Mouse (Mus musculus) A20 (cell line): ENCODE results near the gene Lhx3.

Source experiments
- DNase-seq: peaks from one replicate; pipeline ENCODE4 v3.0.0-alpha.2; 2011; ENCODE audit warnings: low read depth, low spot score

The Lhx3 gene

DNA sequence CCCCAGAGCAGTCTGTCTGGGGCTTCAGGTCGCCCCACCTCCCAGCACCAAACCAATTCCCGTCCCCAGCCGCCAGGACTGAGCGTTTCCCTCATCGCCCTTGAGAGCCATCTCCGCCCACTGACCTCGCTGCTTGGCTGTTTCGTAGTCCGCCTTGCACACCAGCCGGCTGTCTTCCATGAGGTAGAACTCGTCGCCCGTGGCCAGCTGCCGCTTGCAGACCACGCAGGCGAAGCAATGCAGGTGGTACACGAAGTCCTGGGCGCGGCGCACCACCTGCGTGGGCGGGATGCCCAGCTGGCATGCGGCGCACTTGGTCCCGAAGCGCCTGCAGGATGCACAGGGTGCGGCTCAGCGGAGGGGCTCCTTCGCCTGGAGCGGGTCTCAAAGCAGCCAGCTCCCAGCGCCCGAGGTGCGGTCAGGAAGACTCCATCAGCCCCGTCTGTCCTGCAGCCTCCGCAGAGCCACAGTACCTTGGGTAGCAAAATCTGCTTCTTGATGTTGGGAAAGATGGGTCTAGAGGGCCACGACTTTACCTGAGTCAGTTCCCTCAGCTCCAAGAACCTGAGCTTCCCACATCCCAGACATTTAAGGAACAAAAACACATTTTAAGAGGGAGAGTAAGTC lies 5.1 kb downstream of the Lhx3 start:
- no peak for DNase-seq

DNA sequence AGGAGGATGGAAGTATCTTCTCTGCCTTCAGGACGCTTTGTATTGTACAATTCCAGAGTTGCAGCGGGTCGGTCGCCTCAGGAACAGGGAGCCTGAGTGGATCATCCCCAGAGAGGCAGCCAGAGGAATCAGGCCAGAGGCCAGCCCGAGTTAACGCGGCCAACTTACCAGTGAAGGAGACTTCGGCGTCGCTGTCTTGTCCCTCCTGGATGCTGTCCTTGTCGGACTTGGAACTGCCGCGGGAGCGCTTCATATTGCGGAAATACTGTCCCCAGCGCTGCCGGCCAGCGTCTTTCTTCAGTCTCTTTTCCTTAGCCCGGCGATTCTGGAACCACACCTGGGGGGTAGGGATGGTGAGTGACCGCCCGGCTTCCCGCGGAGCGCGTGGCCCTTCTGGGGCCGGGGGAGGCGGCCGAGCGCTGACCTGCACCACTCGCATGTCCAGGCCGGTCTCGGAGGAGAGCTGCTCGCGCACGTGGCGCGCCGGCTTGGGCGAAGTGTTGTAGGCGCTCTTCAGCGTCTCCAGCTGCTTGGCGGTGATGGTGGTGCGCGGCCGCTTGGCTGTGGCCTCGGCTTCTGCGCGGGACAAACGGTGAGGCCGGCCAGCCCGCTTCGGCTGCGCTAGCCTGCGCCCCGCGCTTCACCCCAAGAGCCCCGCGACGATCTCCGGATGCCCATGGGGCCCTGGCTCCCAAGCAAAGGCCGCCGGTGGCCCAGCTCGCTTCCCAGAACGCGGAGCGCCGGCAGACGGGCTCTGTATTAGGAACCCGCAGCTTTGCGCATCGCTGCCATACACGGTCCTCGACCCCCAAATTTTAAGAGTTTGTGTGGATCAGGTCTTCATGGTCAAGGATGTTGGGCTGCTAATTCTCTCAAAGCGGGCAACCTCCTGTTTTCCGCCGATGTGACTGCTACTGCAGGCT lies 5.9 kb downstream of the Lhx3 start:
- DNase-seq, result no peak

DNA sequence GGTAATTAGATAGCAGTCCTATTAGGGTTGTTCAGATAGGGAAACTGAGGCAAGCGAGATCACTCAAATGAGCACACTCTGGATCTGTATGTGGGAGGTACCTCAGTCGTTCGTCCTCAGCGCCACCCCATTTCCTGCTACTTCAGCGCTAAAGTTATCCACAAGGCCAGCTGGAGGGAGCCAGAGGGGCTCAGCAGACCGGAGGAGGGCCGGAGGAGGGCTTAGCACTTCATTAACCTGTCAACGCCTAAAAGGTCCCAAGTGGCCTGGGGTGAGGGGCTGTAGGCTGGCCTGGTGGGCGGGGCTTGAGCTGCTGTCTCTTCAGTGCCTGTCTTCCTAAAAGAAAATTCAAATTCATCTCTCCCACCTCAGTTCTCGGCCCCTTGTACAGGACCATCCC lies 9.6 kb downstream of the Lhx3 start:
- DNase-seq, result no peak

DNA sequence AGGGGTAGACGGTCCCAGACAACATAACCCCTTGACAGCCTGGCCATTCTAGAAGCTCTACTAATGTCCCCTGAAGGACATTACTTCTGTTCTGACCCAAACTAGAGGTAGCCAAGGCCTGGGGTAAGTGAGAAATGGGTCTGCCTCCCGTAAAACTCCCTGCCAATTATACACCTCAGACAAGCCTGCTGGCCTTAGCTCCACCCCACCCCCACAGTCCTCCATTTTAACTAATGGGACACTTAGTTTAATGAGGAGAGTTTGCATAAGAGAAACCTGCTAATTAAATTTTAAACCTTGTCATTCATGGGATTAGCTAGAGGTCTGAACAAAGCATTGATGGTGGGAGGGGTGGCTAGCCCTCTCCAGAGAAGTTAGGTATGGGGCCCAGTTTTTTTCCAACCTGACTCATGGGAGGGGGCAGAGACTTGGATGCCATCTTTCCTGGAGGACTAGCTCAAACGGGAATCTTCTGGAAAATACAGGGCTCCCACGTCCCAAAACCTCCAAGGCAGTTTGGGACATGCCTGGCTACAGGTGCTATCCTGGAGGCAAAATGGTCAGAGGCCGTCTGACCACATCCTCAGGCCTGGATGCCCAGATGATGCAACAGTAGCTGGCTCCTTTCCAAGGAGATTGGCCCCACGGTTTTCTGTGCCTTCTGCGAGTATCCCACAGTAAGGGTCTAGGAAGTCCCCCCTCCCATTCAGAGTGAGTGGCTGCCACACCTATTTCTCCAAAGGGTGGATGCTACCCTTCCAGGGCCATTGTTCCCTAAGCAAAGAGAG lies 13.3 kb downstream of the Lhx3 start:
- no peak for DNase-seq

DNA sequence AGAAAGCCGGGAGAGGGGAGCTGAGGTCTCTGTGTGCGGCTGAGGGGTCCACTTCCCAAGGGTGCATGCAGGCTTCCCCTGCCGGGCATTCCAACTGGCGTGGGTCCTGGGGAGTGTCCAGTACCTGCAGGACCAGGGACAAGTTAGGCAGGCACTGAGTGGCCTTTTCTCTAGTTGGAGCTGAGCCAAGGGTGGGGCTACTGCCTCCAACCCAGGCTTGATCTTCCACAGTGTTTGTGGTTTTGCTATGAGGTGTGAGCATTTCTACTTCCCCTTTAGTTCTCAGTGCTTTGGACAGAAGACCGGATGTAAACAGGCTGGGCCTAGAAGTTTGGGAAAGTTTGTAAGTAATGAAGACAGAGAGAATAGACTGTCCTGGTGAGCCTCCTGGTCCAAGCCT lies 19.6 kb downstream of the Lhx3 start:
- peak; percentile 82 for DNase-seq

DNA sequence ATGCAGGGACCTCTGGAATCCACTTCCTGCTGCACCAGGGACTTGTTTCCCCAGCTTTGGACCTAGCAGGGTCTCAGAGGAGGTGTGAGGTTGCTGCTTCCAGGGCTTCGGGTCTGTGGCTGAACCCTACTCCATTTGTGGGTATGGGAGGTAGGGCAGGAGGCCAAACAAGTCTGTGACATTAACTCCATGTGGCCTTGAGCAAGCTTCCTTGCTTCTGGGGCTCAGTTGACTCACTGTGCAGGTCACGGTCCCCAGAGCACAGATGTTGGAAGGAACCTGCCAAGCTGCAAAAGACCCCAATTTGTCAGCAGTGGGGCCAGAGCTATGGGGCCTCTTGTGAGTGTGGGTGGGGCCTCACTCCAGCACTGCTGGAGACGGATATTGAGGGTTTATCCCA lies 23.7 kb downstream of the Lhx3 start:
- no peak for DNase-seq

DNA sequence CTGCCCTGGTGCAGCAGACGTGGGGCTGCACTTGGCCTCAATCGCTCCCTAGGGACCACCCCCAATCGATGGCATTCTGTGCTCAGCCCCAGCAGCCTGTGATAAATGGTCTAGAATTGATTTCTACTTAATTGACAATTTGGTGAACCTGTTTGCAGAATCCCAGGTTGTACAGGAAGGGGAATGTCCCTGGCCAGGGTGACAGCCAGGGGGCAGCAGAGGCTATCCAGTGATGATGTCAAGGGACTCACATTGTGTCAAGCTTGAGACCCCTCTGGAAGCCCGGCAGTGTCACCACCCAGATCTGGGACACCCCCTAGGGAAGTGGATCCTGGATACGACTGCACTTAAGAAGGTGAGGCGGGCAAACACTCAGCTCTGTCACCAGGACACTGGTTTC lies 25.4 kb downstream of the Lhx3 start:
- DNase-seq, result peak; percentile 49

DNA sequence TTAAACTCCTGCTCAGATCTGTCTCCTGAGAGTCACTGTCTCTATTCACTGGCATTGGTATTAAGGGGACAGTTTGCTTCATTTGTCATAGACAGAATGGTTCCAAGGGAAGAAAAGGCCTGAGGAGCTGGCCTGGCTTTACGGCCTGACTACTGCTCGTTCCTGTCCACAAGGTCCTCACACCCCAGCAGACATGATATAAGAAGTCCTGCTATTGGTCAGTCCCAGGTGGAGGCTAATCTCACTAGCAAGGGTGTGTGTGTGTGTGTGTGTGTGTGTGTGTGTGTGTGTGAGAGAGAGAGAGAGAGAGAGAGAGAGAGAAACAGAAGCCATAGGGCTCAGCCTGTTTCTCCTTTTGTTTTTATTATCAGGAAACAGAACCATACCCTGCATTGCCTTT lies 30.9 kb downstream of the Lhx3 start:
- no peak for DNase-seq

DNA sequence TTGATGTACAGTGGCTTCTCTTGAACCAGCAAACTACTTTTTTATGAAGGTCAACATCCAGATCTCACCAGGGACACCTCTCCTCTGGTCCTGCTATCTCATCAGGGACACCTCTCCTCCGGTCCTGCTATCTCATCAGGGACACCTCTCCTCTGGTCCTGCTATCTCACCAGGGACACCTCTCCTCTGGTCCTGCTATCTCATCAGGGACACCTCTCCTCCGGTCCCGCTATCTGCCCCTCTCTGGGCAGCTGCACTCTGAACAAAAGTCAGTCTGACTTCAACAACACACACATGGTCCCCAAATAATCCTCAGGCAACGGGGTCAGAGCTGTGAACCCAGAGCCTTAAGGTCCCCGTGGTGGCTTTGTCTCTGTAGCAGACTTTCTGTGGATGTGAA lies 31.4 kb downstream of the Lhx3 start:
- DNase-seq, result no peak

DNA sequence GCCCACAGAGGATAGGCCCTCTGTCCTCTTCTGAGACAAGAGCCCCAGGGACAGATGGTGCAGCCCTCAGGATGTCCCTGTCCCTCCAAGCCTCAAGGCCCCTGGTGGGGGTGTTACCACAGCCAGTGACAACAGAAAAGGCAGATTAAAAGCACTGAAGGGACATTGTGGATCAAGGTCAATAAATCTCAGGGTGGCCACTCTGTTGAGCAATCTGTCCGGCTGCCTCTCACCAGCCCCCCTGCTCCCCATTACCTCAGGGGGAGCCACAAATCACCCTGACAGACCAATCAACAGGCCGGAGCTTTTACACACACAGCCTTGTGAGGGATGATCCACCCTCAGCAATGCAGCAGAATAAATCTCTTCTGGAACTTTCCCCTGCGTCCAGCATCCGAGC lies 32.9 kb downstream of the Lhx3 start:
- no peak for DNase-seq

DNA sequence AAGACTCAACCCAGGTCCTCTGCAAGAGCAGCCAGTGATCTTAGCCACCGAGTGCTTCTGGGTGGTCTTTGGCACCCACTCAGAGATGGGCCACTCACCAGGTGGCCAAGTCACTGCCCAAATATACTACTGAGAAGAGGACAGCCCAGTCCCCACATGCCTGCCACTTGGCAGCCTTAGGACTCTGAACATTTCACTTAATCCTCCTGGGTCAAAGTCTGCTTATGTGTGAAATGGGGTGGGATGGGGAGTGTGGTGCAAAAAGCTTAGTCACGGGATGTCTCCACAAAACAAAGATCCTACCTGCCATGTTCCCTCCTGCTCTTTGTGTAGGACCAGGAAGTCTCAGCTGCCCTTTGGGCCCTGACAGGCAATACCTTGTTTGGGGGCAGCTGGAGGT lies 35.9 kb downstream of the Lhx3 start:
- DNase-seq, result no peak

DNA sequence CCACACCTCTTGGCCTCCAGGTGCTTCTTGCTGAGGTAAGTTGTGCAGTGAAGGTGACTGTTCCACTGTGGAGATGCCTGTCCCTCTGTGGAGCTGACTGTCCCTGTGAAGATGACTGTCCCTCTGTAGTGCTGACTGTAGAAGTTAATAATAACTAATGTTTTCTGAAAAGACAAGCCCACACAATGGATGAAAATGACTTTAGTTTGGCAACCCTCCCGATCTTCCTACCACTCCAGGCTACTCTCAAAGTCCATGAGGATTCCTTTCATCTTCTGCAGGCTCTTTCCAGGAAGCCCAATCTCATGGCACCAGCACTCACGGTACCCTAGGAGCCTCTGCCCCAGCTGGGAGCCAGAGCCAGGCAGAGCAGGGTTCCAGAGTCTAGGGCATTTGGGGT lies 37.7 kb downstream of the Lhx3 start:
- DNase-seq, result no peak

DNA sequence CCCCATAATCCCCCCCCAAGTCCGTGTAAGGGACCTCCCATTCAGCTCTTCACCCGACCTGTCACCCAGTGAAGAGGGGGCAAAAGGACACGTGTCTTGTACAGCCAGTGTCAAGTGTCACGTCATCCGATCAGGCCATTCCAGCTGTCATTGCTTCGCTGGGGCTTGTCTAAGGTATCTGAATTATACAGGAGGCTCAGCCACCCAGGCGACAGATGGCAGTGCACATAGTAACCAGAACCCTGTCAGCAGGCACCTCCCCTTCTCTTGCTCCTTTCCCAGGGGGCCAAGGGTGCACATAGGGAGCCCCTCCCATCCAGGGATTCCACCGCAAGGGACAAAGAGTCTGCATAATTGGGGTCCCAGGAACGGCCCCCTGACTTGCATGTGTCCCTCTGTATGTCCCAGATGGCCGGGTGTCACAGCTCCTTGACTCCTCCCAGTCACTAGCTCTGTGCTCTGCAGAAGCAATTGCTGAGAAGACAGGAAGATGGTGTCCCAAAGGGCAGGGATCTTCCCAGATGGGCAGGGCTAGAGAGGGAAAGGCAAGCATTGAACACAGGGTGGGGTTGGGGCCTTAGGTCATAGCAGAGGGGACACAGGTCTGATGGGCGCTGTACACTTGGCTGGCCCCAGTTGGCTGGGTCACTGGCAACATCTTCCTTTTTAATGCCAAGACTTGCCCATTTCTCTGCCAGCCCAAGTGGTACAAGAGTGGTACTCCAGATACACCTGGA lies 39.1 kb downstream of the Lhx3 start:
- DNase-seq, result no peak

DNA sequence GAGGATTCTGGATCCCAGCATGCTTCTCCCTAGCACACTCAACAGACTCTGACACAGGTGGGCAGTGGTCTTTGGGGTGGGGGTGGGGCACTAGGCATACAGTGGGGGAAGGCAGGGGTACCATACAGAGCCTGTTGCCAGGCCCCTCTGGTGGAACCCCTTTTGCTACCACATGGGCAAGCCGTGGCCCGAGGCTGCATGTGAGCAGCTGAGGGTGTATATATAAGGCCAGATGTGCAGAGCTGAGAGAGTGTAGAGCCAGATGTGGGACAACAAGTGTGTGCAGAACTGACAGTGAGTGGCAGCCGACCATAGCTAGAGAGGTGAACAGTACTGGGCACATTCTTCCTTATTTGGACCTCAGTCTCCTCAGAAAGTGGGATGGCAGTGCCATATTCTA lies 41.2 kb downstream of the Lhx3 start:
- peak; percentile 56 for DNase-seq

DNA sequence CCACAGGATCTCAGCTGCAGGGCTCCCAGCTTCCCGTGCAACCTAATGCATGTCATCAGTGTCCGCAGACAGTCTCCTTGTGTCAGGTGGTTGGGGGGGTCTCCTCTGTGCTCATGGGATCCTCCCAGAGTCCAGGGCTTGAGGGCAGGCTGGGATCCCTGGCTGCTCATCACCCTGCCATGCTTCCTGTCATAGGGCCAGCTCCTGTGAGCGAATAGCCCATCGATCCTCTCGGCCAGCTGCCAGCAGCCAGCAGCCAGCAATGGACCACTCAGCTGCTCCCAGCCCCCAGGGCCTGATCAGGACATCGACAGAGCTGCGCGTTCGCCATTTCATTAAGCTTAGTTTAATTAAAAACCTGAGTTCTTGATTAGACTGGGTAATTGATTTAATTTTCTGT lies 50.0 kb downstream of the Lhx3 start:
- no peak for DNase-seq

DNA sequence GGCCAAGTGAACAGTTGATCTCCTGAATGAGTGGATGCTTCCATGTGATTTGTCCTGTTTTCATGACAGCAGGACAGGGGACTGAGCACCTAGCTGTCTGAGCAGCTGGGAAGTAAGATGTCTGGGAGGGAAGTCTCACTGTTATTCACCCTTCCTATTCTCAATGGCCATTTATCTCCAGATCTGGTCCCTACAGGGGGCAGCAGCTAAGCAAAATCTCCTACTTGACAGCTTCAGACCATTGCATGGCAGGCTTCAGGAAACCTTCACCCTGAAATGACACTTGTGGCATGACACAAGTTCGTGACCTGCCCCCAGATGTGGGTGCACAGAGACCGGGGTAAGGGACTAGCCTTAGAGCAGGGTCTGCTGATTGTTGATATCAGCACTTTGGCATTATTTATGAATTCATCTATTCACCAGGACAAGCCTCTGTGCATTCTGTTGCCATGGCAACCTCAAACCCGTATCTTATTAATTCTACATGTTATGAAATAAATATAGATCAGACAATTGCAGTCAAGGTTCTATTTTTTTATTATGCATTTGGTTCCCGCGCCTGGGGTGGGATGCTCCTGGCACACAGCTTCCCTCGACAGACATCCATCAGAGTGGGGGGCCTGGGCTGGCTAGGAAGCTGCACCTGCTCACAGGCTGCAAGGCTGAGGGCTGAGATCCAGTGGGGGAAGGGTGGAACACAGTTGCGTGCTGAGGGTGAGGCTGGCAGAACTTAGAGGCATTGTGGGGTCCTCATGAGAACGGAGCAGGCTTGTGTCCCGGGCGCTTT lies 51.7 kb downstream of the Lhx3 start:
- peak; percentile 14 for DNase-seq

DNA sequence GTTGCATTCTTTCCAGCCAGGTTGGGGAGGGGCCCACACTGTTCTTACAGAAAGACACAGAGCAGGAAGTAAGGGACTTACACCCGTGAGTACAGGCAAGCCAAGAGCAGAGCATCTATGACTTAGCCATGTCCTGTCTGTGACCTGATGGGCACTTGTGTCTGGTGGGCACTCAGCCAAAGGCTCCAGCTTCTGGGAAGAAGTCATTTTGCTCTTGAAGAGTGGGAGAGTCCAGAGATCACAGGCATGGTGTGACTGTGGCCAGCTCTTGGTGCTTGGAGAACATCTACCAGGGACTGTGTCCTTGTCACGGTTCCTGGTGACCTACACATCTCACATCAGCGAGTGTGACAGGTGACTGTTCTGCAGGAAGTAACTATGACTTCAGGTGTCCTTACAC lies 52.4 kb downstream of the Lhx3 start:
- DNase-seq, result no peak

DNA sequence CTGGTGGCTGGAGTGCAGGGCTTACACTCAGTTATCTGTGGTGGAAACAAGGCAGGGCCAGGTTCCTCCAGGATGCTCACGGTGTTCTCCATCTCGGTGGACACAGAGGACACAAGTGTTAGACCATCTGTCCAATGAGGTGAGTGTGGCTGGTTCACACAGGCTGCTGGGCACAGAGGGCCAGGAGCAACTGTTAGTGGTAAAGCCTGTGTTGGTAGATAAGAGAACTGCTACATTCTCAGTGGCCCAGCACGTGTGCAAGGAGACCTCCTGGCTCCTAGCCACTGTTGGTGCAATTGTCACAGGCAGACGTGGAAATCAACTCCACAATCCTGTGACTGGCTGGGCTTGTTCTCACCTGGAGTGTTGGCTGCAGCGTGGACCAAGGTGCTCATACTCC lies 53.5 kb downstream of the Lhx3 start:
- no peak for DNase-seq

DNA sequence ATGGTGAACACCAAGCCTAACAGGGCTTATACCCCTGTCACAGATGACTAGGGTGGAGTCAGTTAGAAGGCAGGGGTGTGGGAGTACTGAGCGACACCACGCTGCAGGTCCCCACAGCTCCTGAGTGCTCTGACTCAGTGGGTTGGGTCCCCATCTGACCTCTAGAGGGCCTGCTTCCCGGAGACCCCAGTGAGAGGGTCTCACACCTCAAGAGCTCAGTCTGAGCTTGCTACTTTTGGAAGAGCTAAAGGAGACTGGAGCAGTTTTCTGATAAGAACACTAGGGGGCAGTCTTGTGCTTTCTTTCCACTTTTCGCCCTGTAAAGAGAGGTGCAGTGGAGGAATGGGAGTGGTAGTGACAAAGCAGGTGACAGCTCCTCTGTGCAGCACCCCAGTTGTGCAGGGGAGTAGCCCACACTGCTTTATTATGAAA lies 54.2 kb downstream of the Lhx3 start:
- peak; percentile 69 for DNase-seq

DNA sequence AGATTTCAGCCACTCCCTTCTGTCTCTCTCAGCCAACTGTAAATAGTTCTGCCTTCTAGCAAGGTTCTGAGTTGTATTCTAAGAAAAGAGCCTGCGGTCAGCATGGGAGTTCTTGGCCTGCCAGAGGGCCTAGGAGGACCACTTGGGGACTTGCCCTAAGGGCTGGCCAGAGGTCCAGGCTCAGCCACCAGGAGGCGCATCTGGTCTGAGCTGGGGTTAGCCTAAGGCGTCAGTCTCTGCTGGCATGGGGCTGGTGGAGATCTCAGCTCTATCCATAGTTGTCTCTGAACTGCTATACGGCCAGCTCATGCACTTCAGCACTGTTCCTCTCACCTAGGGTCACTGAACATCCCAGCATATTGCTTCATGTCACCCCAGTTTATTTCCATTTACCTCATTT lies 54.8 kb downstream of the Lhx3 start:
- DNase-seq, result peak; percentile 67
